Mouse (Mus musculus) adrenal gland, postnatal 10 days (tissue): ENCODE measurements at regions not wholly inside any gene's neighbourhood (a gene's known extent, or its start where the extent isn't known, plus 50 kb on each side); places are given as distances from the start of the nearest gene placed in this dataset.

Experiments used
- DNase-seq: peaks from one replicate; pipeline ENCODE4 v3.0.0; 2021; ENCODE audit warnings: mixed read lengths

DNA sequence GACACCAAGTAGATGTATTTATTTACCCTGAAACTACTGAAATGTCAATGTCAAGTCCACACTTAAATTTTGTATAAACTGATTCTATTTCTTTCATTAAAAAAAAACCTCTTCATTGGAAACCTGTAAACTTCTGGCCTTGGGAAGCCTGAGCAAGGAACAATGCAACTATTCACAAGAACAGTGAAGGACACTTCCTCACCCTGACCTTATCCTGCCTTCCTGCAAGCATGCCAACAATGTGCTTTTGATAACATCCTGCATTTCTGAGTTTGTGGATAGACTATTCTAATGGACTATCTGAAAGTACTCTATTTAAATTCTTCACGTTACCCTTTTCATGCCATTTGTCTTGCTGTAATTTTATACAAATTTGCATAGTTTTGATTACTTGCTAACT lies 53.1 kb upstream of the Nabp1 start:
- DNase-seq, result peak; percentile 47

DNA sequence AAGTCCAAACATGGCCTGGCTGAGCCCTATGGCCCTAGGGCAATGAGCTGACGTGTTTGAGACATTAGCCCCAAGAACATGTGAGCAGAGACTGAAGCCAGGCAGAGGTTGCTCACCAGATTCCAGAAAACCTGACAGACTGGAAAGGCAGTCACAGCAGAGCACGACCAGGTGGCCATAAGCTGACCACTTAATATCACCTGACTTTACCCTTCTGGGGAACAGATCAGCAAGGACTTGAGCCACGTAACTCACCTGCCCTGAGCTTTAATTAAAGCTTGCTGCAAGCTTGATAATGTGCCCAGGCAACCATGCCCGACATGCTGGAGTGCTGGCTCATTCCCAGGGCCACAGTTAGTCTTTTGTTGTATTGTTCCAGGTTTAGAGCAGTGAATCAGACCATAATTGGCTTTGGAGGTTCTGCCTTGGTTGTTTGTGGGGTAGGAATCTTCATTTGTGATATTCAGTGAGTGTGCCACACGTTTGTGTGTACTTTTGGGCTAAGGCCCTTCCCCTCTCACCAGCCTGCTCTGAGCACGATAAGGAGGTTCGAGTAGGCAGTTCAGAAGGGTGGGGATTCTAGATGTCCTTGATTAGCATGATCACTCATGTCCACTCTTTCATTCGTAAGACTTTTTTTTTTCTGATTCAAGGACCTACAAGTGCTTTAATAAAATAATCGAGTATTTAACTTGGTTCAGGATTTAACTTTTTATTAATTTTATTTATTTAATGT lies 52.1 kb upstream of the Nabp1 start:
- DNase-seq, result peak; percentile 32

- no peak for DNase-seq
These were observed 51.4 kb upstream of the Nabp1 start for GRCm38 (mm10) chr1:51529653-51530052.

GRCm38 (mm10) chr1:51528671-51529070 lies 50.4 kb upstream of the Nabp1 start:
- no peak for DNase-seq
